Mouse (Mus musculus): ENCODE measurements around the gene Fndc11. TPM values are rescaled to one million over a fixed set of nuclear protein-coding genes. Genes with fewer than 3 reads are reported as not detected.

The Fndc11 gene
- polyA plus RNA-seq, 1 experiment = 1.8 TPM

DNA sequence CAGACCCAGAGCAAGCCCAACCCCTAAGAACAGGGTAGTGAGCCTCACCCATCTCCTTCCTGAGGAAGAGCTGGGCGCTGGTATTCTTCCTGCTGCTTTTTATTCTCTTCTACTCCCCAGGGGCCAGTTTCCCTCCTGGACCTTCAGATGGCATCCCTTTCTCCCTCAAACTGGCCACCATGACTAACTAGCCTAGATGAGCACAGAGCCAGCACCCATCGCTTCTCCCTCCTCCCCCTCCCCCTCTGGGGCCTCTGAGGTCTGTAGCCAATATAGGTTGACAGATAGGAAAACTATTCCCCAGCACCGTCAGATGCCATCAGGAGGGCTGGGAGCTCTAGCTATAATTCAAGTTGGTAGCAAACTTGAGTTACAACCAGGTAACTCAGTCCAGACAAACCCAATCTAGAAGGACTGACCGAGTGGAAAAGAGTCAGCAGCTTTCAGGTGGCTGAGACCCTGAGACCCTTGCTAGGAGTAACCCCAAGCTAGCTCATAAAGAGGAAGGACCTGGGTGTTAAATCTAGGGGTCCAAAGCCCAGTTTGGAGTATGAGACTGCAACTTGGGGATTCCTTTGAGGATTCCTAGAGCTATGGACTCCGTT, 830 bp upstream of the Fndc11 start:
- DNase-seq (ENCODE audit: low read depth) = no peak

DNA sequence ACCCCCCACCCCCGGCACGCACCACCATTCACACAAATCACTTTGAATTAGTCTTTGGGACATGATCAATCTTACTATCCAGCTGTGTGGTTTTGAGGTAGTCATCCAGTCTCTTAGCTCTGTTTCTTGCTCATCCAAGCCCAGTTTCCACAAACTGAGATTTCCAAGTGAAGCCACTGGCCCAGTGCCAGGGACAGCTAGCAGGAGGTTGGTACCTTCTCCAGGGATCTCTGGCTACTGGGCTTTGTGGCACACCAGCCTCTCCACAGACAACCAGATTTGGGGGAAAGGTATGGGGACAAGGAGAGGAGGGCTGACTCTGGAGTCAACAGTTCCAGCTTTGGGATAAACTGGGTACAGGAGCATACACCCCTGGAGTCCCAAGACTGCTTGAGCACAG, 548 bp downstream of the Fndc11 start:
- no peak for DNase-seq (ENCODE audit: low read depth)

DNA sequence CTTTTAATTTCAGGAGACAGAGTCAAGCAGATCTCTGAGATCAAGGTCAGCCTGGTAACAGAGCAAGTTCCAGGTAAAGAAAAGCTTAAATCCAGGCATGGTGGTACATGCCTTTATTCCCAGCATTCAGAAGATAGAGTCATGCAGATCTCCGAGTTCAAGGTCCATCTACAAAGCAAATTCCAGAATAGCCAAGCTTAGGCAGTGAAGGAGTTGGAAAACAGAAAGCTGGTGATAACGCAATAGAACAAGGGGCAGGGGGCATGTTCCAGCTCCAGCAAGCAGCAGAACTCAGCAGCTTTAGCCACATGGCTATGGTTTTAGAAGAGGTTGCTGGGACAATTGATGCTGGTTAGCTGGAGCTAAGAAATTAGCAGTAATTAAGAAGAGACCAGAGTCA, 5.2 kb downstream of the Fndc11 start:
- DNase-seq (ENCODE audit: low read depth) = no peak

DNA sequence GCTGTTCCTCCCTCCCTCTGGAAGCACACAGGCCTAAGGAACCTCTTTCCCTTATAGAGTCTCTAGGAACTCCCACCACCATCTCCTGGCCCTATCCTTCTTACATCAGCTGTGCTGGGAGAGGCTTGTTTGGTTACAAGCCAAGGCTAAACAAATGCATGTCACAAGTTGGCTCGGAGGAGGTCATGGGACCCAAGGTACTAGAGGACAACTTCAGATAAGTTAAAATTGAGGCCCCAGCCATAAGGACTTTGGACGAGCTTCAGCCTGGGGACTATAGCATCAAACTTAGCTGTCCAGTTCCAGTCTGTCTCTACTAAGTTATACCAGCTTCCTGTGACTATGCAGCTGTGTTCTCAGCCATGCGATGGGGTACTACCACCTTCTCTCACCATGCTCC, 7.3 kb downstream of the Fndc11 start:
- DNase-seq (ENCODE audit: low read depth) = no peak

DNA sequence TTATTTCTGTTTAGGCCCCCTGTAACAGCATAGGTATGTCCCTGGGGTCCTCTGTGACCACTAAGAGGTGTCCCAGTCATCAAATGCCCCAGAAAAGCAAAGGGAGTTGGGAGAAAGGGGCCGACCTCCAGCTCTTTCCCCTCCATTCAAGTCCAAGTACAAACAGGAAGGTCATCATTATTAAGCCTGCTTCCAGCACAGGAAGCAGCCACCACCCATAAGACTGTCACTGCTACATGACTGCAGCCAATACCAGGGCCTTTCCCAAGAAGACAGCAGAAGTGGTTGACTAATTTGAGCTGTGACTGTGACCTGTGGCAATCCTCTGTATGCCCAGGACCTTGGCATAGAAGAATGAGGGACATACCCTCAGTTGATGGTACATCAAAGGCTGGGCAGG, 8.5 kb downstream of the Fndc11 start:
- DNase-seq (ENCODE audit: low read depth) = no peak

DNA sequence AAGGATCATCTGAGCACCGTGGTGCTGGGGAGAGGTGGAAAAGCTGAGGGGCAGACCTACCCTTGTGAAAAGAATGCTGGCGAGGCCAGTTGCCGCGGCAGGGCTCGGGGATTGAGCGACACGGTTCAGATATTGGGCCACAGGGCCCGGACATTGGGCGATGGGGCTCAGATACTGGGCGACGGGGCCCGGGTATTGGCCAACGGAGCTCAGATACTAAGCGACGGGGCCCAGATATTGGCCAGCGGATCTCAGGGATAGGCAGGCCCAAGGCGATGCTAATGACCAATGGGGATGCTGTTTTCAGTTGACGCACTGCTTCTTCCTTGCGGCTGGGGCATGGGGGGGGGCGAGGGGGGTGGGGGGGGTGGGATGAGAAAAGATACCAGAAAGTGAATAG, 11.4 kb downstream of the Fndc11 start:
- no peak for DNase-seq (ENCODE audit: low read depth)

DNA sequence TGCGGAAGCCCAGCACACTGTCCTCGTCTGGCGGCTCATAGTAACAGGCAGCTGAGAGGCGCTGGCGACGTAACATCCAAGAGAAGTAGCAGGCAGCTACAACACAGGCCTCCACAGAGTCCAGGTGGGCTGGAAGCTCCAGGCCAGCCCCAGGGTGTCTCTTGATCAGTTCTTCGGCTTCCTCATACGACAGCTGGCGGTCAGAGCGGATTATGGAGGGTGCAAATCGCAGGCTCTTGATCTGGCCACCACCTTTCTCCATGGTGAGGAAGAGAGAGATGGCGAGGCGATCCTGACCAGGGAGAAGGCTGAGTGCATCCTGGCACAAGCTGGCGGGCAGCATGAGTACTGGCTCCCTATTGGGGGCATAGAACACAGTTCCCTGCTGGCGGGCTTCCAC, 13.6 kb downstream of the Fndc11 start:
- DNase-seq (ENCODE audit: low read depth) = no peak

DNA sequence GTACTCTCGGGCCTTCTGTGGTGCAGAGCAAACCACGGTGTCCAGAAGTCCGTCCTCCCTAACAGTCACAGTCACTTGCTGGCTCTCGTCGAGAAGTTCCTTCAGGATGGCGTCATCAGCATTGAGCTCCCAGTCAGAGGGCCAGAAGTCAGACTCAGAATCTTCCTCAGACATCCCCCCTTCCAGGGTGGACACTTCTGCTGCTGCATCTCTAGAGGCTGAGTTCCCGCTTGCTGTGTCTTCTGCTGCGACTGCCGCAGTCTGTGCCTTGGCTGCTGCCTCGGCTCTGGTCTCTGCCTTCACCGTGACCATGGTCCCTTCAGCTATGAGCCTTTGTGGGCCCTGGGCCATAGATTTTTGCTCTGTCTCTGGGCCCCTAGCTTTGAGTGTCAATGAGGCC, 14.9 kb downstream of the Fndc11 start:
- DNase-seq (ENCODE audit: low read depth) = no peak

DNA sequence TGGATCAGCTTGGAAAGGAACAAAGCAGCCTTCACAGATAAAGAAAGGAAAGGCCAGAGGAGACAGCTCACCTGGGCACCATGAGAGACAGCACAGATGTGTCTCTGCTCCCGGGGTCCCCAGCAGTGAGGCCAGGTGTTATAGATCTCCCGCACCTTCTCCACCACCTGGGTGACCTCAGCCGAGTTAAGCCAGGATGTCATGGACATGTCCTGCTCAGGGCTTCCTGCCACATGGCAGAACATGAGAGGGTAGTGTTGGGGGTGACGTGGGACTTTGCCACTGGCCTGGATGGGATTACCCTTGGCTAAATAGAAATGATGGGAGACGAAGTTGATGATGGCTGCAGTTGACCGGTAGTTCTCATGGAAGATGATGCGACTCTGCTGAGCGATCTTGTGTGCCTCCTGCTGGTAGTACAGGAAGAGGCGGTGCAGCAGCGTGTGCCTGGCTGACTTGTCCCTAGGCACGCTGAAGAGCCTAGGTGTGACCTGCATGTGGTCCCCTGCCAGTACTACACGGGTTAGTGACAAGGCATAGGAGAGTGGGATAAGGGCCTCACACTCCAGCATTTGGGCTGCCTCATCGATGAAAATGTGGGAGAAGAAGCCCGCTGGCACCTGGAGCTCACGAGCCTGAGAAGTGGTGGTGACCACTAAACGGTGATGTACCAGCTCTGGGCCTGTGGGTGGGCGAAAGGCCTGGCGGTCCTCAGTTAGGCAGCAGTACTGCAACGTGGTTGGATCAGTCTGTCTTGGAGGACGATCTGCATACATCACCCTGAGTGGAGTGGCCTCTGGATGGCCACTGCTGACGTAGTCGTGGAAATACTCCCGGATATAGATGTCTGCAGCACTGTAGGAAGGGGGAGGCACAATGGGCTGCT, 16.1 kb downstream of the Fndc11 start:
- no peak for DNase-seq (ENCODE audit: low read depth)

DNA sequence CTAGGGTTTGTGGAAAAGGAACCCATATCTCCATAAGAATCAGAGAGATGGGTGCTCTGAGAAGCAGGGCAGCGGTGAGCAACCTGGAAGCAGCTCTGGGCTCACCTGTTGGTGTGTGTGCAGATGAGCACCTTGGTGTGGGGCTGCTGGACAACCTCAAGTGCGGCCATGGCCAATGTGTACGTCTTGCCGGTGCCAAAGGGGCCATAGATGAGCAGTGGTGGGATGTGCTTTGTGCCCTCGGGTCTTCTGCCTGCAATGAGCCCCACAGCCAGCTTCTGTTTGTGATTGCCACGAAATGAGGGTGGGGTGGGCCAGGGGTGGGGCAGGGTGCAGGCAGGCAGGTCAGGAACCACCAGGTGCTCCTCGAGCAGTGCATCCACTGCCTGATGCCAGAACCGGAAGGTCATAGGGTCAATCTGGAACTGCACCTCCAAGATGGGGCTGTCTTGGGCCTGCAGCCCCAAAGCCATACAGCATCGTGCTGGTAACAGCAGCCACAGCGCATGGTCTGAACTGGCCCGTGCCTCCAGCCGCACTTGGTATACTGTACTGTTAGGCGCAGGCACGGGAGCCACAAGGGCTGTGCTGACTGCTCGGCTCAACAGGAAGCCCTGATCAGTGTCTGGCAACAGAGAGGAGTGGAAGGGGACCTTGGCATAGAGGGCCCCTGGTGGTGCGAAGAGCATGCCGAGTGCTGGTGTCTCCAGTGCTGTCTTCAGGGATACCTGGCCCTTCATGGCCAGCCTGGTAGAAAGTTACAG, 17.6 kb downstream of the Fndc11 start:
- DNase-seq (ENCODE audit: low read depth) = no peak

DNA sequence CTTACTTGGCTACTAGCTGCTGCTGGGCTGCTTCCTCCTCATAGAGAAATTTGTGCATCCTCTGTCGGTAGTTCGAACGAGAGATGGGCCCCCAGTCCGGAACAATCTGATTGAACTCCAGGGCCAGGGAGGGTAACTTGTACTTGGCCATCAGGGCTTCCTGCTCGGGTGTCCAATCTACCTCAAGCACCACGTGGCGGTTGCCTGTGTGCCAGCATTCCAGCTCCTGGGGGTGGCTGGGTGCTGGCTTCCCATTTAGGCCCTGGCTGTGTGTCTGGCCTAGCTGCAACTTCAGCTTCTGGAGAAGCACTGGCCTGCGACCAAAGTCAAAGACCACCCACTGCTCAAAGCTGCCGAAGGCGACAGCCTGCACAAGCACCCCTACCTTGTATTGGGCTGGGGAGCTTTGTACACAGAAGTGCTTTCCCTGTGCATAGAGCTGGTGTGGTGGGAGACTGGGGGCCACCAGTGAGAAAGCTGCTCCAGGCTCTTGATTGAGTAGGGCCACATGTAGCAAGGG, 18.3 kb downstream of the Fndc11 start:
- DNase-seq (ENCODE audit: low read depth) = no peak

DNA sequence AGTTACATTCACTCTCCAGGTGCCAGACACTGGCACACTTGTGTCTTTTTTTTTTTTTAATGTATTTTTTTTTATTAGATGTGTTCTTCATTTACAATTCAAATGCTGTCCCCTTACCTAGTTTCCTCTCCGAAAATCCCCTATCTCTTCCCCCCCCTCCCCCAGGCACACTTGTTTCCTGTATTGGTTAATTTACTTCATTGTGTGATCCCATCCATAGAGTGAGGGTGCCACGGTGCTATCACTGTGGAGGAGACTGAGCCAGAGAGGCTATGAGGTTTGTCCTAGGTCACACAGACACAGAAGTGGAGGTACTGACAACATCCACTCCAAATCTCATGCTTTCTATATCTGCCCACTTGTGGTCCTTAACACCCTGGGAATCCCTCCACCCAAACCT, 19.0 kb downstream of the Fndc11 start:
- DNase-seq (ENCODE audit: low read depth) = no peak

DNA sequence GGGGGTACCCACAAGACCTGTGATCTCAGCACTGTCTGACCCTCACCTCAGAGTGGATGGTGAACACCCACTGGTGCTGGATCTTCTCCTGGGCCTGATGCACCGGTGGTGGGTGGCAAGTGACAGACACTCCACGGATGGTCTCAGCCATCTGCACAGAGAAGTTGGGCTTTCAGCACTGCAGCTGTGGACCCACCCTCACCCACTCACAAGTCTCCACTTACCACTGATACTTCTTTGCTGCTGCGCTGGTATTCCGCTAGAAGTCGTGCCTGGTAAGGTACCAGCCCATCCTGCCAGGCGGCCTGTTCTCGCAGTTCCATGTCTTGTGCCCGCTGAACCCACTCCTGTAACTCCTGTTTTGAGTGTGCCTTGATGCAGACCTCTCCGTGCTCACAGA, 19.4 kb downstream of the Fndc11 start:
- no peak for DNase-seq (ENCODE audit: low read depth)

DNA sequence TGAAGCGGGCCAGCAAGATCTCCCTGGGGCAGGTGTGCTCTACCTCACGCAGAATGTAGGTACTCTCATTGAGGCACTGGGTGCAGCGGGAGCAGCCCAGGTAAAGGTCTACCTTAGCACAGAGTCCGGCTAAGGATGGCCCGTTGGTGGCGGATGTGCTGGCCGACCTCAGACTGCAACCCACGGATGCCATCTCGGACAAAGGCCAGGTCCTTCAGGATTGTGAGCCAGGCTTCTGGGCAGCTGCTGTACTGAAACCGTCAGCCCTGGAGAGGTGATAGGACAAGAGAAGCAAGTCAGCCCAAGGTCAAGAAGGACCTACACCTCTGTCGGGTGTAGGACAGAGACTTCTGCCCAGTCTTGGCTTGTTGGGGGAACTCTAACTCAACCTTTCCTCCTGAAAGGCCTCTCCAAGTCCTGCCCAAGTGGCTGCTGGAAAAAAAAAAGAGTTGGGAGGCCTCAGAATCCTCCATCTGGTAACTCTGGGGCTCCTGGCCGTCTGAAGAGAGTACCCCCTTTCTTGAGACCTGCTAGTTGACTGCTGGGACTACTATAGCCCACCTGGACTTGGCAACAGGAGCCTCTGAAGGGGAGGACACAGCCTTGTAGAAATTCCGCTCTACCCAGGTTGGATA, 21.1 kb downstream of the Fndc11 start:
- no peak for DNase-seq (ENCODE audit: low read depth)

DNA sequence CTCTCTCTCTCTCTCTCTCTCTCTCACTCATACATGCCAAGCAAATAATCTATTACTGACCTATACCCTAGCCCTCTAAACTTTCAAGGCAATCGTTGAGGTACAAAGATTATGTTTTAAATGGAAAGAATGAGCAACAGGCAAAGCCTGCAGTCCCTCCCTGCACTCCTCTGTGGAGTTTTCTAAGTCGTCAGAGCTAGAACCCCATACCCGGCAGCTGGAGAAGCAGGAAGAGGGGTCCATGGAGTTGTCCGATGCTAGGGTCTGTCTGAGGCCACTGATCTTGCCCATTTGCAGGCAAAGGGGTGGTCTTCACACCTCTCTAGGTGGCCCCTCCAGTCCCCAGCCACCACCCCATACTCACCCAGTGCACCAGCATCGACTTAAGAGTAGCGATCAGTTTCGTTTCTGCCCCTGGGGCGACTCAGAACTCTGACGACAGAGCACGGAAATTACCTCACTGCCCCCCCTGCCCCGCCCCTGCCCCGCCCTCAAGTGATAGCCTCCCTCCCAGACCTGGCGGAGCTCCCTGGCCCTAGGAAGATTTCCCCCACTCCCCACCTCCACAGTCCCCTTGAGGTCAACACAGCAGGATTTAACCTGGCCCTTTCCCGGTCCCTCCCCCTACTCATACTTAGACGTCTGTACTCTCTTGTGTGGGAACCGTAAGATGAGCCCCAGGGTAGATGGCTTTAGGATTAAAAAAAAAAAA, 21.9 kb downstream of the Fndc11 start, which contains the start of gene Helz2:
Gene Helz2 (minus strand): TSS at position 426 of the 712 bp plus-strand sequence.
- DNase-seq (ENCODE audit: low read depth) = no peak

DNA sequence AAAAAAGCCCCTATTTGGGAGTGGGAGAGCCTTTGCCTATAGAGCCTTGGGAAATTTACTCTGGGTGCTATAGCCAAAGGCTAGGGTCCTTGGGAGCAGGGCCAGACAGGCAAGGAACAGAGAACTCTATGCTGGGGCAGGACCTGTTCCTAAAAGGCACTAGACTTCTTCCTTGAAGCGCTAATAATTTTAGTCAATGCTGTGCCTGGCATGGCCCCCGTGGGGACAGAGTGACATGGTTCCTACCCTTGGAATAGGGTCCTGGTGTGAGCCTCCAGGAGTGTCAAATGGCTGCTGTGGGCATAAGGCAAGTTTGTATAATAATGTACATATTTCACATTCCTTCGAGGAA, 22.5 kb downstream of the Fndc11 start:
- no peak for DNase-seq (ENCODE audit: low read depth)

DNA sequence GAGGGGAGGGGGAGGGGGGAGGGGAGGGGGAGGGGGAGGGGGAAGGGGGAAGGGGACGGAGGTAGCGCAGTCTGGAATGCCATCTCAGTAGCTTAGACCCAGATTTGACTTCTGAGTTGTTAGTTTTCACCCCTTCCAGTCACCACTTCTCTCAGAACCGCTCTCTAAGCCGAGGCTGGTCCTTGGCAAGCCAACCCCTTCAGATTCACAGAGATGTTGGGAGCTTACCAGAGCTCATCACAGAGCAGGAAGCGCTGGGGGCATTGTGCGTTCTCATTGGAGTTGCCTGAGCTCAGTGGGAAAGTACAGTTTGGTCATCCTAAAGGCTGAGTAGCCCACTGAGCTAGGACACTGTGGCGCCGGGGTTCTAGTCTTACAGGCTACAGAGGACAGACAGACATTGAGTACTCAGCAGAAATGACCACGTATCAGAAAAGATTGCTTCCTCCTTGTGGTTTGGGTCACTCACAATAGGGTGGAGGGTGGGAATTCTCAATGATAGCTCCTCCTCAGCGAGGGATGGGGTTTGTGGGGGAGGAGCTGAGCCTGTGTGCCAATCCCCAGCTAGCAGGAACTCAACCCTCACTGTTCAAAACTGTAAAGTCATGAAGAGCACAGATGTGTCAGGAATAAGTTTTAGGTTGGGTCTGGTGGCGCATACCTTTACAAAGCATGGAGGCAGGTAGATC, 24.0 kb downstream of the Fndc11 start:
- DNase-seq (ENCODE audit: low read depth) = no peak

DNA sequence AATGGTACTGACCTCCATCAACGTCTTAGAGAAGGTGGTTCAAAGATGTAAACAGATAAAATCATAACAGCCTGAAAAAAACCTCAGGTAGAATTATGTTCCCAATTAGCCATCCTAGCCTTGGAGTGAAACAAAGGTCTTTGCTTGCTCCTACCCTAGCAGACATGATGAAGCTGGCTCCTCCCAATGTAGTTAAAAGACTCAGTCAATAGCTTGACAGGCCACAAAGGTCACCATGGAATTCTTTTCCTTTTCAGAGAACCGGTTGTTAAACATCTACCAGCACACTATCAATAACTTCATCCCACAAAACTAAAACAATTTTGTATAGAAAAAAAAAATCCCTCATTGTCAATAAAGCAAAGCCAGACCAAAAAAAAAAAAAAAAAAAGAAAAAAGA, 25.2 kb downstream of the Fndc11 start:
- DNase-seq (ENCODE audit: low read depth) = no peak

DNA sequence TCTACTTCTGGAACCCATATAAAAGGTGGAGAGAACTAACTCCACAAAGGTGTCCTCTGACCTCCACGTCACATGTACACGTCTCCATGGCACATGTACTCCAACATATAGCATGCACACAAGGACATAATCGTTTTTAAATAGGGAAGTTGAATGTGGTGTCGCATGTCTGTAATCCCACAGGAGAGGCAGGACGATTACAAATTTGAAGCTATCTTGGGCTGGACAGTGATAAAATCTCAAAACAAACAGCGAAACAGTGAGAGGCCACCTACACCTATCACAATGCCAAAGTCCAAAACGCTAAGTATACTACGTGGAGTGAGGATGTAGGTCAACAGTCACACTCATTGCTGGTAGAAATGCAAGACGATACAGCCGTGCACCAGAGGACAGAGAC, 29.4 kb downstream of the Fndc11 start:
- no peak for DNase-seq (ENCODE audit: low read depth)

DNA sequence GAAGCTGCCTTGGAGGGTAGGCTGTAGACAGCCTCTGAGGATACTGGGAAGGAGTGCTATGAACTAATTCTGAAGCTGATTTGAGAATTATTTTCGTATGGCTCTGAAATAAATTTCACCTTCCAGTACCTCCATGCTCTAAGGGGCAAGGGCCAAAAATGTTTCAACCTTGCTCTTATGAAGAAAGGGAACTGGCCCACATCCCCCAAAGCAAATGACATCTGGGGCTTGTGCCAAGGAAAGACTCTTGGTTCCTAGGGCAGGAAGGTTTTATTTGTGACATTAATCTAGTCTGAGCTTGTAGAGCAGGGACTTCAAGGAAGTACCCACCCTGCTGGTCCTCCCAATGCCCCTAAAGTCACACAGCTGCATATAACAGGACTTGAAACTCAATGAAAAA, 32.0 kb downstream of the Fndc11 start:
- no peak for DNase-seq (ENCODE audit: low read depth)

DNA sequence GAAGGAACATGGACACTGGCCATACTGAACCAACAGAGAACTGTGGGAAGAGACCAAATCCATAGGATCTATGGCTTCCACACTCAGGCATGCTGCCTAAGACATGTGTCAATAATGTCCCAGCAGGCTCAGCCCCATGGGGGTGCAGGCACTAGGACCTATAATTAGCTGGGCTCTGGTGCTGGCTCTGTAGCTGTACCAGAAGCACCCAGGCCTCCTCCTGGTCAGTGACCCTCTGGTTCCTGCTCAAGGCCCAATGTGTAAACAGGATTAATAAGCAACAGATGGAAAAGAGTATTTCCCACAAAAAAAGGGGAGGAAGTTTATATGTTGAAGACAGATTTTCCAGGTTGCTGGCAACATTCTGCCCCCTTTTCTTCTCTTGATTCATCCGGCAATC, 33.4 kb downstream of the Fndc11 start:
- DNase-seq (ENCODE audit: low read depth) = no peak

All from gonadal fat pad, adult 2 months (tissue).